Mouse (Mus musculus) heart, embryonic 11.5 days (tissue): ENCODE measurements around the gene Rspo1. TPM values are rescaled to one million over a fixed set of nuclear protein-coding genes. Genes with fewer than 3 reads are reported as not detected.

ENCODE experiments used
- ATAC-seq: fragments of 200-750 bp; cut with Nextera tagmentation; replicated peaks from 2 replicates; pipeline ENCODE4 v1.8.0; 2017; ENCODE audit warnings: moderate library complexity; ENCODE audit not compliant: insufficient number of reproducible peaks, low FRiP score, low TSS enrichment
- H3K27ac ChIP-seq: fragments of 300-500 bp; sonication (generic); 2 replicates; pipeline ENCODE4 v1.5.1; 2014; ENCODE audit warnings: mild to moderate bottlenecking, low read depth, low read length
- H3K27me3 ChIP-seq: fragments of 300-500 bp; sonication (generic); 2 replicates; pipeline ENCODE4 v1.6.1; 2014; ENCODE audit warnings: mild to moderate bottlenecking, low read length, mixed read lengths; ENCODE audit not compliant: control insufficient read depth, insufficient read depth
- H3K36me3 ChIP-seq: fragments of 300-500 bp; sonication (generic); 2 replicates; pipeline ENCODE4 v1.6.1; 2014; ENCODE audit warnings: mild to moderate bottlenecking, low read length, moderate library complexity, mixed read lengths; ENCODE audit not compliant: control insufficient read depth, insufficient read depth
- H3K4me1 ChIP-seq: fragments of 300-500 bp; sonication (generic); 2 replicates; pipeline ENCODE4 v1.6.1; 2014; ENCODE audit warnings: low read length; ENCODE audit not compliant: control insufficient read depth, insufficient read depth
- H3K4me2 ChIP-seq: fragments of 300-500 bp; sonication (generic); 2 replicates; pipeline ENCODE4 v1.6.1; 2014; ENCODE audit warnings: mild to moderate bottlenecking, moderate library complexity
- H3K4me3 ChIP-seq: fragments of 300-500 bp; sonication (generic); 2 replicates; pipeline ENCODE4 v1.5.1; 2014; ENCODE audit warnings: low read depth, low read length
- H3K9ac ChIP-seq: fragments of 300-500 bp; sonication (generic); 2 replicates; pipeline ENCODE4 v1.6.1; 2014; ENCODE audit warnings: mild to moderate bottlenecking, low read depth, low read length, moderate library complexity
- H3K9me3 ChIP-seq: fragments of 300-500 bp; sonication (generic); replicated peaks from 2 replicates; pipeline ENCODE4 v1.6.1; 2016; ENCODE audit warnings: low read length; ENCODE audit not compliant: control insufficient read depth
- WGBS: fragments of 180-500 bp; shearing (Covaris S2); extraction: QIAGEN DNeasy Blood & Tissue Kit; methylation state at CpG from one replicate; pipeline ENCODE4 v1.1.7; 2014; ENCODE audit not compliant: insufficient replicate concordance; 5-methylcytosine and 5-hydroxymethylcytosine counted together
- polyA plus RNA-seq: library from polyadenylated mRNA; unstranded; fragments of >200 nt; fragmentation: Nextera tagmentation; extraction: Ambion mirVana; gene quantifications from 2 replicates; pipeline ENCODE4 v1.2.1, GENCODE M21; 2014

Gene Rspo1
- polyA plus RNA-seq, 1 experiment from 2014 or later: 10.4 TPM

DNA sequence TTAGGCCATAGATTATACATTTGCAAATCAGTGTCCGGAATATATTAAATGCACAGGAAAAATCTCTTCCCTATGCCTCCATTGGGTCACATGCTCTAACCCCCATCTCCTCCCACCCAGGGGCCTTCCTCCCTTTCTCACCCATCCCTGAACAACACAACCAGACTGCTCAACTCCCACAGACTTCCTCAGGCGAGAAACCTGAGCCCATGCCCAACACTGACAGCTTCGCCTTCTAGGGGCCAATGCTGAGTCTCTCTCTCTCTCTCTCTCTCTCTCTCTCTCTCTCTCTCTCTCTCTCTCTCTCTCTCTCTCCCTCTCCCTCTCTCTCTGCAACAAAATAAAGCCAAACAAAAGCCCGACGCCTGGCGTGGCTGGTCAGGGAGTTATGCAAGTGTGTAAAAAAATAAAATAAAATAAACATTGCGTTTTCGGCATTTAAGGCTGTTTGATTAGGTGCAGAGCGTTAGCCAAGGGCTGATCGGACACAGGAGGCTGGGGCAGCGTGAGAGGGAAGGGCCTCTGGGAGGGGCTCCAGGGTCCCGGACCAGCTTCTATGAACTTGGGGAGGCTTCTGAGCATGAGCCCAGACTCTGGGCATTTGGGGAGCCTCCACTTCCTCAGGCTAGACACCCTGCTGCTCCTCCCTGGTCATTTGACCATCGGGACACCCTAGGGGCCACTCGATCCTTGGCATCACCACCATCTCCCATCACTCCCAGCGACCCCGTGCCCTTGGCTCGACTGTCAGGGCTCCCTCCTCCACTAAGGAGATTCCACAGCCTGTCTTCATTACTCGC lies 1.2 kb upstream of the Rspo1 start:
- H3K9me3 ChIP-seq: no peaks in the 10 kb centered on the region
- H3K27ac ChIP-seq: no peak overlapping the region
- WGBS: 8% methylated on average over 18 of the region's 18 CpGs
- H3K4me1 ChIP-seq: peaks cover 18% of the 10 kb centered on the region; the same call in 1 of the 2 replicates
- H3K27me3 ChIP-seq: peaks cover 87% of the 10 kb centered on the region
- H3K9ac ChIP-seq: no peak overlapping the region
- ATAC-seq: no peak
- H3K4me2 ChIP-seq: peak overlapping the region; percentile 40
- H3K36me3 ChIP-seq: no peaks in the 10 kb centered on the region
- no peak overlapping the region for H3K4me3 ChIP-seq

DNA sequence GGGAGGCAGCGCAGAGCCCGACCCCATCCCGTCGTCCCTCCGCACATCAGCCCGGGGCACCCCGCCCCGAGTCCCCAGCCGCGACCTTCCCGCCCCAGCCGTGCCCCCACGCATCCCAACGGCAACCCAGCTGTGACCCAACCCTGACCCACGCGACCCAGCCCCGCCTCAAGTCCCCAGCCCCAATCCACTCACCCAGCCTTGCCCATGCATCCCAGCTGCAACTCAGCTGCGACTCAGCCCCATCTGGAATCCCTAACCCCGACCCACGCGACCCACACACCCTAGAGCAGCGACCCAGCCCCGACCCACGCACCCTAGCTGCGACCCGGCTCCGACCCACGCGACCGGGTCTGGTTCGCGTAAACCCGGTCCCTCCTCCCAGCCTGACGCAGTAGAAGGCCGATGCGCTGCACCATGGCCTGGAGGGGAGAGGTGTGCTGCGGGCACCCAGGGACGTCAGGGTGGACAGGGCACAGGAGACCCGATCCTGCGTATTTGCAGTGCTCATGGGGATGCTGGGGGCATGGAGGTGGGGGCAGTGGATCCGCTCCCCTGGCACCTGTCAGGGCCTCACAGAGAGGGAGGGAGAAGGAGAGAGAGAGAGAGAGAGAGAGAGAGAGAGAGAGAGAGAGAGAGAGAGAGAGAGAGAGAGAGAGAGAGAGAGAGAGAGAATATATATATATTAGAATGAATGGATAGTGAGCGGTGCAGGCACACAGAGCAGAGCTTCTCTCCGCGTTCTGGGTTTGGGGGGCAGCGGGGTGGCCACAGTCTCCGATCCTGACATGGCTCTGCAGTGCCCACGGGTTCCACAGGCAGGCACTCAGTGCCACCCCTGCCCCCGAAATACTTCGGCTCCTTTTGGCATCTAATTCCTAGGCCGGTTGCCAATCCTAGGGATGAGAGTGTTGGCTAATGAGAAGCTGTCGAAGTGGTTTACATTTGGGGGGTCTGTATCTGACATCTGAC lies 795 bp downstream of the Rspo1 start:
- no peak for ATAC-seq
- peaks cover 23% of the 10 kb centered on the region; the same call in 1 of the 2 replicates for H3K4me1 ChIP-seq

DNA sequence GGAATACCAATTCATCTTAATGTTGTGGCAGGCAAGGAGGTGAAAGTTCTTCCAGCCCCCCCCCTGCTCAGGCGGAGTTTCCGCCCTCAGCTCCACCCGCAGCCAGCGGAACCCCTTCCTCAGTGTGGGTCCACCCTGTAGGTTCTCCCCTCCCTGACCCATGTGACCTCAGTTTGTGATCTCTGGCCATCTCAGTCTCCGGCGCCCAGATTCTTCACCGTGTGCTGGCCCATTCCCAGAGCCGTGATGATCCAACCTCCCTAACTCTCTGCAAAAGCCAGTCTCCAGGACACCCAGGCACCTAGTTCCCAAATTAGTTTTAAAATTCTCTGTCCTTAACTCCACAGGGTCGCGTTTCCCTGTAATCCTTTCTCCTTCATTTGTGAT lies 1.5 kb downstream of the Rspo1 start:
- H3K4me3 ChIP-seq: no peak overlapping the region
- H3K4me1 ChIP-seq: peaks cover 23% of the 10 kb centered on the region; the same call in 1 of the 2 replicates
- no peak overlapping the region for H3K9ac ChIP-seq
- 6% methylated on average over 10 of the region's 10 CpGs for WGBS
- H3K4me2 ChIP-seq: no peak overlapping the region
- H3K27me3 ChIP-seq: peaks cover 89% of the 10 kb centered on the region
- H3K9me3 ChIP-seq: no peaks in the 10 kb centered on the region
- H3K36me3 ChIP-seq: no peaks in the 10 kb centered on the region
- no peak overlapping the region for H3K27ac ChIP-seq
- no peak for ATAC-seq

More for the DNA sequence above, 795 bp downstream of the Rspo1 start:
- H3K4me2 ChIP-seq: peak overlapping the region; percentile 65
- H3K36me3 ChIP-seq: no peaks in the 10 kb centered on the region
- peaks cover 94% of the 10 kb centered on the region for H3K27me3 ChIP-seq
- H3K27ac ChIP-seq: no peak overlapping the region
- WGBS: 4% methylated on average over 46 of the region's 51 CpGs
- H3K9ac ChIP-seq: peak overlapping the region; percentile 34; the same call in 1 of the 2 replicates
- H3K4me3 ChIP-seq: peak overlapping the region; percentile 44
- H3K9me3 ChIP-seq: no peaks in the 10 kb centered on the region

DNA sequence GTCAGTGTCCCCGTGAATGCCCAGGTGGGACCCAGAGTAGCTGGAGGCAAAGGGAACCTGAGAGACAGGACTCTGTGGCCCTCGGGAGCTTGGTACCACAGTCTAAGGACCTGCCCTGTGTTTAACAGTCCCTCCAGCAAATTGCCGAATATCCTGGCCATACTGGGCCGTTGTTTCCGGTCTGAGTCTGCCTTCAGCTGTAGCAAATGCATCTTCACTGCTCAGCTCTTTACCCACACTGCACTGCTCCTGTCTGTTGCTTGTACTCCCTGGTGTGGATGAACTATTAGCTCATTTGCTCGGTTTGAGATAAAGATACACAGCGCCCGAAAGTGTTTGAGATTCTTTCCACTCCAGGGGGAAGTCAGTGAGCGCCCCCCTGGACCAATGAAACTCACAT lies 2.2 kb downstream of the Rspo1 start:
- Histone ChIP-seq H3K27ac (no peak overlapping the region), H3K4me1 (peaks cover 23% of the 10 kb centered on the region; the same call in 1 of the 2 replicates), H3K4me3 (no peak overlapping the region), H3K9me3 (no peaks in the 10 kb centered on the region), H3K9ac (no peak overlapping the region), H3K36me3 (no peaks in the 10 kb centered on the region), H3K27me3 (peaks cover 87% of the 10 kb centered on the region), H3K4me2 (peak overlapping the region; percentile 4; the same call in 1 of the 2 replicates)
- 9% methylated on average over 9 of the region's 9 CpGs for whole genome bisulfite sequencing
- ATAC-seq: no peak

DNA sequence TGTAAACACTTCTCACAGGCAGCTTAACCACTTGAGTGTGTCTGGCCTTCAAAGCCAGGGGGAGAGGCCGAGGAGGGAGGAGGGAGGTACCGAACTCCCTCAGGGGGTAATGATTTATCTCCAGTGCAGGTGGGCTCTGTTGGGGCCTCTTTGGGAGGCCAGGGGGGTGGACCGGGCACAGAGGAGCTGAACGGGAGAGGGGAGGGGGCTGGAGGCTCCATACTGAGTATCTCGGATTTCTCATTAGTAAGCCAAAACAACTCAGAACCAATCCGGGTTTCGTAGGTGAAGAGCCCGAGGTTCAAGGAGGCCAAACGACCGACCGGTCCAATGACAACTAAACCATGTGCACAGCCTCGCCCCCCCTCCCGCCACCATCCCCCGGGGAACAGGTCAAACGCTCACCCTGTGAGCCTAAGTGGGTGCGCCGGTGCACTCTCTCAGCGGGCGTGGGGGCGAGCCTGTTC lies 3.6 kb downstream of the Rspo1 start:
- no peak overlapping the region; the same call in 1 of the 2 replicates for H3K27ac ChIP-seq
- H3K4me1 ChIP-seq: peaks cover 23% of the 10 kb centered on the region; the same call in 1 of the 2 replicates
- no peak for ATAC-seq
- H3K36me3 ChIP-seq: no peaks in the 10 kb centered on the region
- peak overlapping the region; percentile 14; the same call in 1 of the 2 replicates for H3K4me3 ChIP-seq
- H3K9me3 ChIP-seq: no peaks in the 10 kb centered on the region
- peak overlapping the region; percentile 56 for H3K4me2 ChIP-seq
- peak overlapping the region; percentile 46; the same call in 1 of the 2 replicates for H3K9ac ChIP-seq
- 2% methylated on average over 20 of the region's 20 CpGs for WGBS
- H3K27me3 ChIP-seq: peaks cover 73% of the 10 kb centered on the region

DNA sequence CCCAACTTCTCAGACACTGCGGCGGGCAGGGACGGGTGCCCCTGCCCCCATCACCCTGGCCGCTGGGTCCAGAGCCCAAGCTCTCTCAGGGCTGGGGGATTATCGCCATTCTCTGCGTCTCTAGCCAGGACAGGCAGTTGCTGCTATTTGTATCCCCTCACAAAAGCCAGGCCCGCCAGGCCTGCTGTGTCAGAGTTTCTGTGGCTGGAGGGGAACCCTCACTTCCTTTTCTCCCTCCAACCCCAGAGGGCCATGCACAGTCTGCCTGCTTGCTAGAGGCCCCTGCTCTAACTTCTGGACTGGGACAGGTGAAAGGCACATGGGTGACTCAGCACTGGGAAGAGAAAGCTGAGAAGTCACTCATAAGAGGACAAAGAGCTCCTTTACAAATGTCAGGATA lies 4.1 kb downstream of the Rspo1 start:
- H3K9me3 ChIP-seq: no peaks in the 10 kb centered on the region
- H3K4me1 ChIP-seq: peaks cover 21% of the 10 kb centered on the region; the same call in 1 of the 2 replicates
- H3K9ac ChIP-seq: peak overlapping the region; percentile 46; the same call in 1 of the 2 replicates
- no peak overlapping the region for H3K27ac ChIP-seq
- peak overlapping the region; percentile 56 for H3K4me2 ChIP-seq
- peak overlapping the region; percentile 14; the same call in 1 of the 2 replicates for H3K4me3 ChIP-seq
- peaks cover 68% of the 10 kb centered on the region for H3K27me3 ChIP-seq
- no peaks in the 10 kb centered on the region for H3K36me3 ChIP-seq
- WGBS: 2% methylated on average over 7 of the region's 7 CpGs
- ATAC-seq: no peak

DNA sequence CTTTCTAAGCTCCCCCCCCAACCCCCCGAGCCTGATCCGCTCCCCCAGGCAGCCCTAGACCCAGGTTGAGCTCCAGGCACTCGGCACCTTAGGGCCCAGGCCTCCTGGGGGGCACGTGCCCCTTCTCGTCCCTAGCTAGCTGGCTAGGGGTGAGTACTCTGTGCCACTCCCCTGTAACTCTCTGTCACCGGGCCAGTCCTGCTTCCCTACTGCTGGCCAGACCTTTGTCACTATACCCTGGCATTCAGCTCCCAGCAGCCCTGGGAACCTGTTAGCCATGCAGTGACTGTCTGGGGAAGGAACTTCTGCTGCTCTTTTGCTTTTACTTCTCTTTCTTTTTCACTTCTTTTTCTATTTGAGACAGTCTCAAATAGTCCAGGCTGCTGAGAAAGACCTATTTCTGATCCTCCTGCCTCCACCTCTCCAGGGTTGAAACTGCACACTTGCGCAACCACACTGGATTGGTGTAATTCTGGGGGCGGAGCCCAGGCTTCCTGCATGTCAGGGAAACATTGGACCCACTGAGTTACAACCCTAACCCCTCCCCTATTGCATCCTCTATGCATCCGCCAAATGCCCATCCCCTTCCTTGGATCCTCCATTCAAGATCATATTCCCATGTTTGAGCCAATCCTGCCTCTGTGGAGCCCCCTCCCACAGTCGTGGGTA lies 11.4 kb downstream of the Rspo1 start:
- Histone ChIP-seq H3K27me3 (peaks cover 9% of the 10 kb centered on the region), H3K4me1 (no peaks in the 10 kb centered on the region), H3K9ac (no peak overlapping the region), H3K36me3 (no peaks in the 10 kb centered on the region), H3K9me3 (no peaks in the 10 kb centered on the region), H3K4me2 (no peak overlapping the region), H3K27ac (no peak overlapping the region), H3K4me3 (no peak overlapping the region)
- no peak for ATAC-seq
- WGBS: 66% methylated on average over 10 of the region's 10 CpGs

DNA sequence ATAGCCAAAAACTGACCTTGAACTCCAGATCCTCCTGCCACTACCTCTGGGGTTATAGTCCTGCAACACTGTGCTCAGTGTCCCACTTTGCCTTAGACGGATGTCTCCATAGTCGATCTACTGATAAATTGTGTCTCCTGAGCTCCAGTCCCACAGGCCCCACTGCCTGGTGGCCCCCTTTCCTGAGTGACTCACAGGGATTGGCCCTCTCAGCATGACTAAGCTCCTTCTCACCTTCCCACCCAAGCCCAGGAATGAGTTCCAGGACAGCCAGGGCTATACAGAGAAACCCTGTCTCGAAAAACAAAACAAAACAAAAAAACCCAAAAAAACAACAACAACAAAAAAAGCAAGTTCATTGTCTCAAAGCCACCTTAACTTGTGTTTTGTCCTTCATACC lies 13.3 kb downstream of the Rspo1 start:
- peaks cover 6% of the 10 kb centered on the region; the same call in 1 of the 2 replicates for H3K27me3 ChIP-seq
- no peak overlapping the region for H3K27ac ChIP-seq
- no peak overlapping the region for H3K4me3 ChIP-seq
- H3K4me1 ChIP-seq: no peaks in the 10 kb centered on the region
- no peaks in the 10 kb centered on the region for H3K9me3 ChIP-seq
- no peak overlapping the region for H3K4me2 ChIP-seq
- 76% methylated on average over 3 of the region's 3 CpGs for WGBS
- no peak for ATAC-seq
- no peak overlapping the region for H3K9ac ChIP-seq
- no peaks in the 10 kb centered on the region for H3K36me3 ChIP-seq
